Mouse (Mus musculus): Measurements from ENCODE around the gene Cdc20b.

GRCm38 (mm10) chr13:112987532-112987943 is 47.4 kb upstream of the Cdc20b start, which contains the start of gene Ccno:
- TF ChIP-seq EP300 (IDR thresholded peaks at IDR 0.05; ENCODE audit: low read depth in 1 of 2, low read length in 2 of 2): no peak
- no peak for TF ChIP-seq USF1 (IDR thresholded peaks at IDR 0.05; ENCODE audit: low read depth, low read length)
- TF ChIP-seq ETS1 (IDR thresholded peaks at IDR 0.05; ENCODE audit: low read depth, low read length): no peak
- no peak for TF ChIP-seq MEF2A (IDR thresholded peaks at IDR 0.05; ENCODE audit: extremely low read depth, insufficient replicate concordance, low read depth, low read length, poor library complexity, severe bottlenecking)
- TF ChIP-seq POLR2A (IDR thresholded peaks at IDR 0.05; ENCODE audit: control insufficient read depth in 1 of 2, insufficient read depth in 1 of 2, low read depth in 1 of 2, low read length in 2 of 2, poor library complexity in 1 of 2): peak; percentile 53 to 66; a peak in 2 of 4 replicates
- TF ChIP-seq BHLHE40 (IDR thresholded peaks at IDR 0.05; ENCODE audit: borderline replicate concordance, low read depth, low read length): peak; percentile 81
- TF ChIP-seq MYB (IDR thresholded peaks at IDR 0.05; ENCODE audit: low read depth, low read length): no peak
- TF ChIP-seq TCF12 (IDR thresholded peaks at IDR 0.05; ENCODE audit: low read depth, low read length): no peak
- no peak for TF ChIP-seq CHD2 (IDR thresholded peaks at IDR 0.05; ENCODE audit: low read length)

Measured in MEL (cell line).